Mouse (Mus musculus): ENCODE results near the gene Atad2b. TPM values are rescaled to one million over a fixed set of nuclear protein-coding genes. Genes with fewer than 3 reads are reported as not detected.
A peak's percentile ranks its signal among the peaks of the same experiment; 100 is the strongest.
"Not testable (repeated sequence)": the region's sequence is repeated elsewhere in the genome, so short reads cannot be mapped to it uniquely, and the experiment has no call there.

The Atad2b gene
- total and polyA plus RNA-seq, 2 experiments: 5.3 to 12.5 TPM

DNA sequence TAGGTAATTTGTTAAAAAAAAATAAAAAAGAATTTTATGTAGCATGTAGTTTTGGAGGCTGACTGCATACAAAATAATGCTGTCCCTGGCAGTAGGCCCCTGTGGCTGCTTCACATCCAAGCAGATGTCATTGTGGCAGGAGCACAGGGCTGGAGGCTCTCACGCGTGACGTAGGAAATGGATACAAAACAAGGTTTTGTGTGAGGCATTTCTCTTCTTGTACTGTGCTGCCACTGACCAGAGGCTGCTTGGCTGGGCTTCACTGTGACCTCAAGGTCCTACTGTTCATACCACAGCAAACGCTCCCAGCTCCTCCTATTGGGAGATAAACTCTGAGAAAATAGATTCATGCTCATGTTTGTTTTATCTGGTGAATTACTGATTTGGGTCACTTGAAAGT is 36.0 kb downstream of the Atad2b start:
- no peaks in the 10 kb centered on the region for H3K27me3 ChIP-seq (ENCODE audit: control insufficient read depth, insufficient read depth, low read length)
- TF ChIP-seq CTCF (IDR thresholded peaks at IDR 0.05; ENCODE audit: low read depth, low read length): no peak
- TF ChIP-seq POLR2A (IDR thresholded peaks at IDR 0.05; ENCODE audit: extremely low read depth, insufficient read depth, low read length): no peak
- no peaks in the 10 kb centered on the region for H3K79me2 ChIP-seq (ENCODE audit: control insufficient read depth, insufficient read depth, low read length)
- no peak overlapping the region for H3K4me3 ChIP-seq (ENCODE audit: insufficient read depth, low read depth, low read length)
- no peaks in the 10 kb centered on the region for H3K4me1 ChIP-seq (ENCODE audit: control insufficient read depth, insufficient read depth, low read length)
- peaks cover 46% of the 10 kb centered on the region for H3K36me3 ChIP-seq (ENCODE audit: control insufficient read depth, insufficient read depth, low read length)
- no peak overlapping the region for H3K9ac ChIP-seq (ENCODE audit: low read depth, low read length)
- H3K27ac ChIP-seq (replicated peaks; ENCODE audit: insufficient read depth, low read depth, low read length): no peak overlapping the region
- WGBS: 80% methylated on average over 4 of the region's 4 CpGs
- no peak for DNase-seq (ENCODE audit: extremely low read depth, low read depth, low spot score)

DNA sequence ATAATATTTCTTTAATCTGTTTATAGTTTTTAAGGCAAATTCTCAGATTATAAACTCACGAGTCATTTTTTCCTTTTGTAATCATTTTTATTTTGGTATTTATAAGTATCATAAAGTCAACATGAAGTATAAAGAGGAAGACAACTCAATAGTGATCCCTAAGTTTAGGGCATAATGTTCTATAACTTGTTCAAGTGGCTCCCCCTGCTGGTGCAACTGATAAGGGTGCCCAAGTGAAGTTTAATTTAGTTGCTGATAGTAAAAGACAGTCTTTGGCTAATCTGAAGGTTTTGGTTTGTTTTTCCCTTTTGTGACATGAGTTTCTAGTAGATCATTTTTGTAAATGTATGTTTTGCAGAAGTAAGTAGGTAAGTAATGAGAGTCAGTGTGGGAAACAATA is 55.8 kb downstream of the Atad2b start:
- no peak overlapping the region for H3K27ac ChIP-seq (replicated peaks; ENCODE audit: insufficient read depth, low read depth, low read length)
- 28% methylated on average over 1 of the region's 1 CpGs for WGBS
- H3K79me2 ChIP-seq (ENCODE audit: control insufficient read depth, insufficient read depth, low read length): no peaks in the 10 kb centered on the region
- no peak for TF ChIP-seq CTCF (IDR thresholded peaks at IDR 0.05; ENCODE audit: low read depth, low read length)
- TF ChIP-seq POLR2A (IDR thresholded peaks at IDR 0.05; ENCODE audit: extremely low read depth, insufficient read depth, low read length): no peak
- no peak overlapping the region for H3K9ac ChIP-seq (ENCODE audit: low read depth, low read length)
- H3K4me1 ChIP-seq (ENCODE audit: control insufficient read depth, insufficient read depth, low read length): no peaks in the 10 kb centered on the region
- DNase-seq (ENCODE audit: extremely low read depth, low read depth, low spot score): peak; percentile 55
- H3K36me3 ChIP-seq (ENCODE audit: control insufficient read depth, insufficient read depth, low read length): peaks cover 18% of the 10 kb centered on the region
- H3K27me3 ChIP-seq (ENCODE audit: control insufficient read depth, insufficient read depth, low read length): no peaks in the 10 kb centered on the region
- no peak overlapping the region for H3K4me3 ChIP-seq (ENCODE audit: insufficient read depth, low read depth, low read length)

DNA sequence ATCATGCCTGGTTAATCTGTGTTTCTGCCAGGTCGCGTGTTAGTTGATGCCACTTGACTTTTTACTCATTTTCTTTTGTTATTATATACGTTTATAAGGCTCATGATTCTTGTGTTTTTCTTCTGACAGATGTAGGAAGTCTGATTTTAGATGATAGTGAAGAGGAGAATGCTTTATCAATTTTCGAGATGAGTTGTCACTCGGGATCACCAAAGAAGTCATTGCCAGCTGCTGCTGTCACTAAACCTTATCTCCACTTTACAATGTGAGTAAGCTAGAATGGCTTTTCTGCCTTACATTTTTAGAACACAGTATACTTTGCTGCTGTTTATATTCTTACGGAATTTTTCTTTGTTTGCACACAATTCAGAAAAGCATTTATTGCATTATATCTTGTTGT is 61.2 kb downstream of the Atad2b start:
- Histone ChIP-seq H3K27ac (replicated peaks; ENCODE audit: insufficient read depth, low read depth, low read length) (no peak overlapping the region), H3K9ac (ENCODE audit: low read depth, low read length) (no peak overlapping the region), H3K27me3 (ENCODE audit: control insufficient read depth, insufficient read depth, low read length) (no peaks in the 10 kb centered on the region), H3K4me3 (ENCODE audit: insufficient read depth, low read depth, low read length) (no peak overlapping the region), H3K4me1 (ENCODE audit: control insufficient read depth, insufficient read depth, low read length) (no peaks in the 10 kb centered on the region), H3K79me2 (ENCODE audit: control insufficient read depth, insufficient read depth, low read length) (no peaks in the 10 kb centered on the region), H3K36me3 (ENCODE audit: control insufficient read depth, insufficient read depth, low read length) (peaks cover 26% of the 10 kb centered on the region)
- WGBS: 88% methylated on average over 6 of the region's 6 CpGs
- TF ChIP-seq POLR2A (IDR thresholded peaks at IDR 0.05; ENCODE audit: extremely low read depth, insufficient read depth, low read length) (no peak), CTCF (IDR thresholded peaks at IDR 0.05; ENCODE audit: low read depth, low read length) (no peak)
- DNase-seq (ENCODE audit: extremely low read depth, low read depth, low spot score): no peak

DNA sequence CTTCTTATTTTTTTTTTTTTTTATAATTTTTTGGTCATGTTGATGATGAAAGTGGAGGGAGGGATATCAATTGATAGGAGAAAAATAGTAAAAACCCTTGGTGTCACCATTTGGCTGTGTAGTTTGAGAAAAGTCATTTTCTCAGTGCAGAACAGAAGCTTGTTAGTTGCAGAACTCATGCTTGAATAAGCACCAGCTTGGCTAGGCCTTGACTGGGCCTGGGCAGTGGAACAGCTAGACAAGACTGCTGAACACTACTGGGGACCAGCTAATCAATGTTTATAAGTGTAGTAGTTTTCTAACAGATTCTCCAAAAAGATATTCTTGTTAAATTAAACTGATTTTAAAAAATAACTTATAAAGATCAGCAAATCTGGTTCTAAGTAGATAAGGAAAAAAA is 79.8 kb downstream of the Atad2b start:
- Histone ChIP-seq H3K27ac (replicated peaks; ENCODE audit: insufficient read depth, low read depth, low read length) (no peak overlapping the region), H3K4me3 (ENCODE audit: insufficient read depth, low read depth, low read length) (no peak overlapping the region), H3K36me3 (ENCODE audit: control insufficient read depth, insufficient read depth, low read length) (peaks cover 2% of the 10 kb centered on the region; the same call in 1 of the 2 replicates), H3K9ac (ENCODE audit: low read depth, low read length) (no peak overlapping the region), H3K79me2 (ENCODE audit: control insufficient read depth, insufficient read depth, low read length) (no peaks in the 10 kb centered on the region), H3K27me3 (ENCODE audit: control insufficient read depth, insufficient read depth, low read length) (no peaks in the 10 kb centered on the region), H3K4me1 (ENCODE audit: control insufficient read depth, insufficient read depth, low read length) (no peaks in the 10 kb centered on the region)
- no peak for TF ChIP-seq POLR2A (IDR thresholded peaks at IDR 0.05; ENCODE audit: extremely low read depth, insufficient read depth, low read length)
- no peak for TF ChIP-seq CTCF (IDR thresholded peaks at IDR 0.05; ENCODE audit: low read depth, low read length)
- no peak for DNase-seq (ENCODE audit: extremely low read depth, low read depth, low spot score)

DNA sequence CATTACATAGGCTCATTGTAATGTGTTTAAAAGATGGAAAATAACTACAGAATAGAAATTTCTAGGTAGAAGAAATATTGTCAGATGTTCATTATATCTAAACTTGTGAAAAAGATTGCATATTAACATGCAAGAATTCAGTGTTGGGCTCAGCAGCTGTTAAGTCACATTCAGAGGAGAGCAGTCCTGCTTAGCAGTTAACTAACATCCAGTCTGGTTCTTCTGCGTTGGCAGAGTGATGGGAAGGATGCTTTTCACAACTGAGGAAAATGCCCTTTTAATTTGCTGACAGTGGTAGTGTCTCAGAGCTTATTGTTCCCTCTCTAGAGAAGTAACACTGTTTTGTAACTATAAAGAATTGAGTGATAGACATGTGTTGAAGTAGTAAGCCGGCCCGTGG is 88.2 kb downstream of the Atad2b start:
- Histone ChIP-seq H3K36me3 (ENCODE audit: control insufficient read depth, insufficient read depth, low read length) (peaks cover 11% of the 10 kb centered on the region), H3K9ac (ENCODE audit: low read depth, low read length) (no peak overlapping the region), H3K4me1 (ENCODE audit: control insufficient read depth, insufficient read depth, low read length) (no peaks in the 10 kb centered on the region), H3K27me3 (ENCODE audit: control insufficient read depth, insufficient read depth, low read length) (no peaks in the 10 kb centered on the region), H3K27ac (replicated peaks; ENCODE audit: insufficient read depth, low read depth, low read length) (no peak overlapping the region), H3K4me3 (ENCODE audit: insufficient read depth, low read depth, low read length) (no peak overlapping the region), H3K79me2 (ENCODE audit: control insufficient read depth, insufficient read depth, low read length) (no peaks in the 10 kb centered on the region)
- WGBS: 95% methylated on average over 3 of the region's 3 CpGs
- no peak for TF ChIP-seq CTCF (IDR thresholded peaks at IDR 0.05; ENCODE audit: low read depth, low read length)
- TF ChIP-seq POLR2A (IDR thresholded peaks at IDR 0.05; ENCODE audit: extremely low read depth, insufficient read depth, low read length): no peak
- DNase-seq (ENCODE audit: extremely low read depth, low read depth, low spot score): no peak

DNA sequence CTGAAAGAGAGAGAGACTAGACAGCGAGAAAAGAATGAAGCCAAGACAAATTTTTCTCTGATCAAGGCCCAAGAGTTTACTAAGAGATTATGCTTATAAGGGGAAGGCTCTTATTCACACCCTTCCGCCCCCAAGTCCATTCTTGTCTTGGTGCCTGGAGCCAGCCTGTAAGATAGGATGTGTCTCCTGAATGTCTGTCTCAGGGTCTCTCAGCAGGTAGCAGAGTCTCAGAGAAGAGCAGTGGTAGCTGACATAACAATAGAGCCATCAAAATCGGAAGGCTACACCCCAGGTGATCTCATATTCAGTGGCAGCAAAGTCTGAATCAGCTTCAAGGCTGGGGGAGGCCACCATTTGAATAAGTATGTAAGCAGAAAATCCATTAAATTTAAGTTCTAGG is 88.6 kb downstream of the Atad2b start:
- not testable (repeated sequence) for H3K4me1 ChIP-seq (ENCODE audit: control insufficient read depth, insufficient read depth, low read length); H3K79me2 ChIP-seq (ENCODE audit: control insufficient read depth, insufficient read depth, low read length); H3K27ac ChIP-seq (replicated peaks; ENCODE audit: insufficient read depth, low read depth, low read length); H3K4me3 ChIP-seq (ENCODE audit: insufficient read depth, low read depth, low read length); H3K9ac ChIP-seq (ENCODE audit: low read depth, low read length); DNase-seq (ENCODE audit: extremely low read depth, low read depth, low spot score); H3K27me3 ChIP-seq (ENCODE audit: control insufficient read depth, insufficient read depth, low read length)
- peaks cover 14% of the 10 kb centered on the region for H3K36me3 ChIP-seq (ENCODE audit: control insufficient read depth, insufficient read depth, low read length)
- WGBS: 94% methylated on average over 3 of the region's 3 CpGs

DNA sequence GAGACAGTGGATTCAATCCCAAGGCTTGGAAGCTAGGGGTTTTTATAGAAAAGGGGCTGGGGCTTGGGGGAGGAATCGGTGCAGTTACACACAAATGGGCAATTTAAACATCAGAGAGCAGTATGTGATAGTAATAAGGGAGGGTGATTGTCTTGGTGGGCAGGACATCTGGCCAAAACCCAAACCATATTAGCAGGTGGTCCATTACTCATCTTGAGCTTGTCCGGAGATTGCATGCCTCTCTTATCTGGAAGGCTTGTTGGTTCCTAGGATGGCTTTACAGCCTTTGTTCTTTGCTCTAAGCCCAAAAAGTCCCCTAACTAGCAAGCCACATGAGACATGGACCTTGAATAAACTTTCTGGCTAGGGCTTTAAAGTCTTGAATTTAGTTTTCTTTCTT is 91.5 kb downstream of the Atad2b start:
- H3K36me3 ChIP-seq (ENCODE audit: control insufficient read depth, insufficient read depth, low read length): peaks cover 22% of the 10 kb centered on the region
- not testable (repeated sequence) for H3K27me3 ChIP-seq (ENCODE audit: control insufficient read depth, insufficient read depth, low read length); H3K79me2 ChIP-seq (ENCODE audit: control insufficient read depth, insufficient read depth, low read length); H3K9ac ChIP-seq (ENCODE audit: low read depth, low read length); H3K27ac ChIP-seq (replicated peaks; ENCODE audit: insufficient read depth, low read depth, low read length); H3K4me1 ChIP-seq (ENCODE audit: control insufficient read depth, insufficient read depth, low read length); H3K4me3 ChIP-seq (ENCODE audit: insufficient read depth, low read depth, low read length); DNase-seq (ENCODE audit: extremely low read depth, low read depth, low spot score)
- WGBS: 84% methylated on average over 2 of the region's 2 CpGs

Measured in liver, adult 2 months (tissue).